Mouse (Mus musculus): ENCODE measurements at regions not wholly inside any gene's neighbourhood (a gene's known extent, or its start where the extent isn't known, plus 50 kb on each side); places are given as distances from the start of the nearest gene placed in this dataset.

DNA sequence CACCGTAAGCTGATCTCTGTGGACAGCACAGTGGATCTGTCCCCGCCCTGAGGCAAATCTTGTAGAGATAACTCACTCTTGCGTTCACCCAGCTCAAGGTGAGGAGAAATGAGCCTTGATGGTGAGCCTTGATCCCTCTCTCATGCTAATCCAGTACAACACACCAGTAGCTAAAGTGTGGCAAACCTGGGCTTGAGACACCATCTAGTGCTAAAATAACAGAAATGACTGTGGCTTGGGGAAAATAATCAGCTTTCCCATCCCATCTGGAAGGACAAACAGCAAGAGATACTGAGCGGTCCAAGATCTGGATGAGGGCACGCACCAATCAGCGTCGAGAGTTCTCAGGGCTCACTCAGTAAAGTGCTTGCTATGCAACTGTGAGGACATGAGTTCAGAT lies 50.9 kb upstream of the Cbln4 start:
- TF ChIP-seq POLR2A (IDR thresholded peaks at IDR 0.05; ENCODE audit: borderline replicate concordance, extremely low read depth, insufficient read depth, insufficient read length, poor library complexity, severe bottlenecking), result no peak
- no peak for TF ChIP-seq CTCF (IDR thresholded peaks at IDR 0.05; ENCODE audit: borderline replicate concordance, extremely low read depth, insufficient read depth, insufficient read length)
- no peak for DNase-seq (ENCODE audit: low read depth)

- peak; percentile 71 for DNase-seq (ENCODE audit: low read depth)
- TF ChIP-seq POLR2A (IDR thresholded peaks at IDR 0.05; ENCODE audit: borderline replicate concordance, extremely low read depth, insufficient read depth, insufficient read length, poor library complexity, severe bottlenecking), result no peak
- no peak for TF ChIP-seq CTCF (IDR thresholded peaks at IDR 0.05; ENCODE audit: borderline replicate concordance, extremely low read depth, insufficient read depth, insufficient read length)
Measured at GRCm38 (mm10) chr2:172103881-172104655, 60.8 kb upstream of the Cbln4 start.

DNA sequence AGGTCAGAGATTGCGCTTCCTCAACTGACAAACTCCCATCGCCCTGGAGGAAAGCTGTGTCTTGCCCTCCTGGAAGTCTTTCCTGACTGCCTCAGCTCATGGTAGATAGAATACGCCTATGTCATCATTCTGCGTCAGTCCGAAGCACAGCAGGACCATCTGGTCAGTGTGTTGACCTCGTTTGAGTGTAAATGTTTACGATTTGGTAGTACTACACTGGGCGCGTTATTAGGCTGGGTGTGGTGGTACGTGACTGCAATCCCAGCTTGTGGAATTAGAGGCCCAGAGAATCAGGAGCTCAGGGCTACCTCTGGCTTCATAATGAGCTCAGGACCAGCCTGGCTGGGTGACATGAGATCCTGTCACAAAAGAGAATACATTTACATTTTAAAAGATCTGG lies 62.0 kb upstream of the Cbln4 start:
- TF ChIP-seq POLR2A (IDR thresholded peaks at IDR 0.05; ENCODE audit: borderline replicate concordance, extremely low read depth, insufficient read depth, insufficient read length, poor library complexity, severe bottlenecking) (no peak), CTCF (IDR thresholded peaks at IDR 0.05; ENCODE audit: borderline replicate concordance, extremely low read depth, insufficient read depth, insufficient read length) (no peak)
- DNase-seq (ENCODE audit: low read depth), result peak; percentile 58

- no peak for TF ChIP-seq POLR2A (IDR thresholded peaks at IDR 0.05; ENCODE audit: borderline replicate concordance, extremely low read depth, insufficient read depth, insufficient read length, poor library complexity, severe bottlenecking)
- no peak for TF ChIP-seq CTCF (IDR thresholded peaks at IDR 0.05; ENCODE audit: borderline replicate concordance, extremely low read depth, insufficient read depth, insufficient read length)
- DNase-seq (ENCODE audit: low read depth), result peak; percentile 55
Measured at GRCm38 (mm10) chr2:172110706-172111105, 67.4 kb upstream of the Cbln4 start.

- DNase-seq (ENCODE audit: low read depth), result peak; percentile 47
- TF ChIP-seq POLR2A (IDR thresholded peaks at IDR 0.05; ENCODE audit: borderline replicate concordance, extremely low read depth, insufficient read depth, insufficient read length, poor library complexity, severe bottlenecking) (no peak), CTCF (IDR thresholded peaks at IDR 0.05; ENCODE audit: borderline replicate concordance, extremely low read depth, insufficient read depth, insufficient read length) (no peak)
Measured at GRCm38 (mm10) chr2:172113639-172114038, 70.4 kb upstream of the Cbln4 start.

DNA sequence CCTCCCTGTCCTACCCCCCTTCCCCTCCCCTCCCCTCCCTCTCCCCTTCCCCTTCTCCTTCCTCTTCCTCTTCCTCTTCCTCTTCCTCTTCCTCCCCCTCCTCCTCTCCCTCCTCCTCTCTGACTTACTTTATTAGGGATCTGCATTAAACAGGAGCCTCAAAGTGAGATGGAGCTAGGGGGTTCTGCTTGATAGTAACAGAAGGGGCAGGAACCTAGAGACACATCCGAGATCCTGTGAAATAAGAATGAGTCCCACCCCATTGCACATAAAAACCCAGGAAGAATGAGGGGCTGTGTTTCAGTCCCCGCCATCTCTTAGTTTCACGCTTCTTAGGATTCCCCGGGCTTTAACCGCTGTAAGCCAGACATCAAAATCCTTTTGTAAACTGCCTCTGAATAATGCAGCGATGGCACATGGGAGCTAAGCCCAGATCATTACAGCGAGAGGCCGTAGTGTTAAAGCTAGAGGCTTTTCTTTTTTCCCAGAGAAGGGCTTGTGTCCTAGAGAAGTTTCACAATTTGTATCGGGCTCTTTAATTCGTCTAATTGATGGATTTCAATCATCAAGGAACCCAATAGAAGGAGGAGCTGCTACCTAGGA lies 72.4 kb upstream of the Cbln4 start:
- TF ChIP-seq POLR2A (IDR thresholded peaks at IDR 0.05; ENCODE audit: borderline replicate concordance, extremely low read depth, insufficient read depth, insufficient read length, poor library complexity, severe bottlenecking) (no peak), CTCF (IDR thresholded peaks at IDR 0.05; ENCODE audit: borderline replicate concordance, extremely low read depth, insufficient read depth, insufficient read length) (no peak)
- peak; percentile 84 for DNase-seq (ENCODE audit: low read depth)

- no peak for DNase-seq (ENCODE audit: low read depth)
- TF ChIP-seq POLR2A (IDR thresholded peaks at IDR 0.05; ENCODE audit: borderline replicate concordance, extremely low read depth, insufficient read depth, insufficient read length, poor library complexity, severe bottlenecking), result no peak
- no peak for TF ChIP-seq CTCF (IDR thresholded peaks at IDR 0.05; ENCODE audit: borderline replicate concordance, extremely low read depth, insufficient read depth, insufficient read length)
Measured at GRCm38 (mm10) chr2:172127517-172127916, 84.3 kb upstream of the Cbln4 start.

- DNase-seq (ENCODE audit: low read depth), result peak; percentile 53
- TF ChIP-seq POLR2A (IDR thresholded peaks at IDR 0.05; ENCODE audit: borderline replicate concordance, extremely low read depth, insufficient read depth, insufficient read length, poor library complexity, severe bottlenecking) (no peak), CTCF (IDR thresholded peaks at IDR 0.05; ENCODE audit: borderline replicate concordance, extremely low read depth, insufficient read depth, insufficient read length) (no peak)
Measured at GRCm38 (mm10) chr2:172131232-172131631, 88.0 kb upstream of the Cbln4 start.

GRCm38 (mm10) chr2:172132623-172133332 lies 89.5 kb upstream of the Cbln4 start:
- TF ChIP-seq POLR2A (IDR thresholded peaks at IDR 0.05; ENCODE audit: borderline replicate concordance, extremely low read depth, insufficient read depth, insufficient read length, poor library complexity, severe bottlenecking) (no peak), CTCF (IDR thresholded peaks at IDR 0.05; ENCODE audit: borderline replicate concordance, extremely low read depth, insufficient read depth, insufficient read length) (no peak)
- DNase-seq (ENCODE audit: low read depth), result peak; percentile 86

DNA sequence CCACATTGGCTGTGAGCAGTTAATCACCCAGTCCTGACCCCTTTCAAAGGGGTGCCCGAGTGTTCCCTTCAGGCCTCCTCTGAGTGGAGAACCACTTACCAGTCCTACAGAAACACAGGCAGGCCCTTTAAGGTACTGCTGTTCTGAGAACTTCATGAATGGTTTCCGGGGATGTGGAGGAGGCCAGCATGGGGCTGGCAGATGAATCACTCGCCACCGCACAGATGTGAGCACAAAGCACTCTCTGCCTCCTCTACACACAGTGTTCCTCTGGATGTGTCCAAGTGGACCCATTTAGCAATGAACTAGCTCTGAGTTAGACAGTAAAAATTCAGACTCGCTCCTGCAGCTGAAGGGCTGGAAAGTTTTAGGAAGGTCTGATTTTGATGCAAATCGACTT lies 96.8 kb upstream of the Cbln4 start:
- TF ChIP-seq POLR2A (IDR thresholded peaks at IDR 0.05; ENCODE audit: borderline replicate concordance, extremely low read depth, insufficient read depth, insufficient read length, poor library complexity, severe bottlenecking) (no peak), CTCF (IDR thresholded peaks at IDR 0.05; ENCODE audit: borderline replicate concordance, extremely low read depth, insufficient read depth, insufficient read length) (no peak)

DNA sequence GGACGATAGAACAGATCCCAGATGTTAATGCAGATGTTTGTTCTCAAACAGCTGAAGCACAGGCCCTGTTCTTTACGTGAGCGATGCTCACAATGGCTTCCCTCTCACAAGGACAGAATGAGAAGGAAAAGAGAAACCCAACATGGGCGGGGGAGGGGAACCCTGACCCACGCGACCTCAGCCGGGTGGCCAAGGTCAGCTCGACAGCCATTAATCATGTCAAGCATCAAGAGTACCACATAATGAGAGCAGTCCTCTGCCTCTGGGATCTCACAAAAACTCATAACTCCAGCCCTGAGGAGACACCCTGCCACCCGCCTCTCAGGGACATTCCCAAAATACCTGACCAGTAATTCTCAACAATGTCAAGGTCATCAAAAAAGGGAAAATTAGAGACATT lies 100.0 kb upstream of the Cbln4 start:
- no peak for TF ChIP-seq POLR2A (IDR thresholded peaks at IDR 0.05; ENCODE audit: borderline replicate concordance, extremely low read depth, insufficient read depth, insufficient read length, poor library complexity, severe bottlenecking)
- TF ChIP-seq CTCF (IDR thresholded peaks at IDR 0.05; ENCODE audit: borderline replicate concordance, extremely low read depth, insufficient read depth, insufficient read length), result no peak
- DNase-seq (ENCODE audit: low read depth), result no peak

More for the DNA sequence above, 96.8 kb upstream of the Cbln4 start:
- peak; percentile 27 for DNase-seq (ENCODE audit: low read depth)

Measured in brain, embryonic 14.5 days (tissue).